Mouse (Mus musculus): ENCODE data around the gene Ptprq.

DNA sequence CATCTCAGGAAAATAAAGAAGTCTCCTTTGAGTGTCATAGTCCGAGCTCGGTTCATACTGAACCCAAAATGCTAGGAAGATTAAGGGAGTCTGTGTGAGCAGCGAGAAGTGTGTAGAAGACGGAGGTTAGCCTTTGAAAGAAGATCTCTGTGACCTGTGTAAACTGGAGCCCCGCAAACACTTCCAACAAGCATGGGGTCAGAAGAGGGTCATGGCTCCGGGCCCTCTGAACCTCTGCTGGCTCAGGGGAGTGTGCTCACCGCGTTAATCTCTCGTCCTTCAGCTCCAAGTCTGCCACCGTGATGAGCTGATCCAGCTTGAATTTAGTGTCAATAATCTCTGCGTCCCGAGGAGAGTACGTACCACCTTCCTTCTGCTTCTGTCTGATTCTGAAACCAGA, 157.0 kb downstream of the Ptprq start:
- TF ChIP-seq CTCF (IDR thresholded peaks at IDR 0.05; ENCODE audit: control insufficient read depth, insufficient read depth, insufficient replicate concordance, low read depth, low read length) (no peak), POLR2A (IDR thresholded peaks at IDR 0.05; ENCODE audit: control insufficient read depth, low read depth, low read length) (no peak)

All from testis, adult 2 months (tissue).